Mouse (Mus musculus) olfactory bulb, adult 2 months (tissue): ENCODE data around the gene Hoxc6.

Source experiments
- CTCF ChIP-seq: fragments of 200-500 bp; IDR thresholded peaks from 2 replicates; pipeline ENCODE4 v1.5.1; 2012; ENCODE audit warnings: low read depth, mild to moderate bottlenecking, low read length, moderate library complexity; ENCODE audit not compliant: insufficient read depth
- POLR2A ChIP-seq: fragments of 200-500 bp; IDR thresholded peaks from 2 replicates; pipeline ENCODE4 v1.6.1; 2012; ENCODE audit warnings: mild to moderate bottlenecking, low read depth, low read length, moderate library complexity; ENCODE audit not compliant: insufficient read depth

DNA sequence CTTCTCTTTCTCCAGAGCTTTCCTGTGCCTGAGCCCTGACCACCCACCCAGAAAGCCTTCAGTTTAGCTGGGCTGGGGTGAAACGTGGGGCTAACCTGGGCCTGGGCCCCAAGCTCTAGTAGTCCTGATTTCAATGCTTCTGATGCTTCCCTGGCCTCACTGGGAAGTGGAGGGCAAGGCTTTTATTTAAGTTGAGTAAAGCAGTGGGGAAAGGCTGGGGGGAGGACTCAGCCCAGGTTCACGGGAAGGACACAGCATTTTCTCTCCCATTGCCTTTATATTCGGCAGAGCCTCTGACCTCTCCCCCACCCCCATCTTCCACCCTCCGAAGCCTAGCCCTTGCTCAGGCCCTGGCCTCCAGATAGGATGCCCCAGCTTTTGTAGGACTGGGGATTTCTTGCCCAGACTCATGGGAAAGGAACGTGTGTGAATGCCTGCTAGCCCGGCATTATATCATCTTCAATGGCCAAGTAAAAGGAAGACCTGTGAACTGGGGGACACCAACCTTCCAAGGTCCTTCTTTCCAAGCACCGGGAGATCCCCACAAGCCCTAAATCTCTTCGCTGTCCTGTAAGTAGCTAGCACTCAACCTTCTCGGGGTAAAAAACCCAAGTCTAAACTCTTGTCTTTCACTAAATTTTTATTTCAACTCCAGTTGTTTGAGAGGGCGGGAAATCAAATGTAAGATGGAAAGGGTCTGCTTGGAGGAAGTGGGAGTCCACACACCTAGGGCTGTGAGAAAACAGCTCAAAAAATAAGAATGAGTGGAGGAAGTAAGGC, 40.8 kb downstream of the Hoxc6 start:
- TF ChIP-seq CTCF (no peak), POLR2A (no peak)
